Mouse (Mus musculus) erythroid progenitor cell, adult 5-6 weeks (primary cell): ENCODE measurements around the gene Frmd7. TPM values are rescaled to one million over a fixed set of nuclear protein-coding genes. Genes with fewer than 3 reads are reported as not detected.

Experiments used
- ATAC-seq: replicated peaks from 2 replicates; pipeline ENCODE4 v1.8.0; 2016; ENCODE audit warnings: moderate number of reproducible peaks, mild to moderate bottlenecking, moderate TSS enrichment, inconsistent platforms; ENCODE audit not compliant: poor library complexity, low FRiP score, severe bottlenecking
- total RNA-seq, 2 experiments: library from RNA; stranded (forward) in 1 of 2; stranded (reverse) in 1 of 2; fragments of 150-400 nt in 1 of 2; fragments of 186-747, 209-891 nt in 1 of 2; gene quantifications; 2 replicates each; pipeline versions ENCODE4 v1.2.3 to v1.2.4; 2015 to 2017; ENCODE audit warnings: low replicate concordance in 2 of 2

Frmd7 gene
- total RNA-seq, 2 experiments from 2014 or later = not detected

- no peak for ATAC-seq
These were observed 68.1 kb downstream of the Frmd7 start for GRCm38 (mm10) chrX:50874246-50875002.

- no peak for ATAC-seq
These were observed 77.8 kb downstream of the Frmd7 start for GRCm38 (mm10) chrX:50864734-50865133.

GRCm38 (mm10) chrX:50863771-50864170, 78.7 kb downstream of the Frmd7 start:
- no peak for ATAC-seq

- no peak for ATAC-seq
These were observed 91.9 kb downstream of the Frmd7 start for GRCm38 (mm10) chrX:50850428-50851184.

Other genes starting within 250 kb of the Frmd7 start
- gene Stk26, start 101.7 kb downstream of the Frmd7 start, total RNA-seq (2015; ENCODE audit: low replicate concordance) = 24.9 and 60.8 TPM in 2 replicates
- gene Stk26, start 101.7 kb downstream of the Frmd7 start, total RNA-seq (2017; ENCODE audit: low replicate concordance) = 11.9 and 14.3 TPM in 2 replicates
- gene Rap2c, start 75.3 kb upstream of the Frmd7 start, total RNA-seq (2015; ENCODE audit: low replicate concordance) = 10.1 and 11.2 TPM in 2 replicates
- 4.8 and 11.3 TPM in 2 replicates for gene Rap2c, start 75.3 kb upstream of the Frmd7 start, total RNA-seq (2017; ENCODE audit: low replicate concordance)